Mouse (Mus musculus): ENCODE data around the gene Cage1. TPM values are rescaled to one million over a fixed set of nuclear protein-coding genes. Genes with fewer than 3 reads are reported as not detected.

Gene Cage1
- total RNA-seq, 4 experiments from 2014 or later = 3.3 to 6.6 (median 4.4) TPM

DNA sequence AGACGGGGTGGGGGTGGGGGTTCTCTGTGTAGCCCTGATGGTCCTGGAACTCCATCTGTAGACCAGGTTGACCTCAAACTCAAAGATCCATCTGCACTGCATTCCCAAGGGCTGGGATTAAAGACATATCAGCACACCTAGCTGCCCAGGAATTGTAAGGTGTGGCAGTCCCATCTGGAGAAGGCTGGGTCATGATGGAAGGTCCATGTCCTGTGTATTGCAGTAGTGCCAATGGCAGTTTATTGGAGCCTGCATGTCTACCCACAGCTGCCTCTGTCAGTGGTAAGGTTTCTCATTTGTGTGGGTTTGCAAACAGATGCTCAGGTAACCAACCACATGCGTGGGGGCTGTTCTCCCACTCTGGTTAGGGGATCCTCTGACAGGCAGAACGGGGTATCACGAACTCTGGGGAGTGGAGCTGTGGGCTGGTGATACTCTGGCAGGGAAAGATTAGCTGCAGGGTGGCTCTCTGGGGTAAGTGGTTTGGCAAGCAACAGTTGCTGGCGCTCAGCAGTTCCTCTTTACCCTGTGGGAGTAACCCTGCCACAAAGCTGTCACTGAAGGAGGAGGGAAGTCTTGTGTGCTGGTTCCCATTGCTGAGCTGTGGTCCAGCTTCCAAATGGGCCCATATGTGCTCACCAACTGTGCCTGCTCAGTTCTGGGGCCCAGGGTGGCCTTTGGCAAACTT lies 27.0 kb downstream of the Cage1 start:
- DNase-seq = no peak

- DNase-seq = no peak
Observed at GRCm38 (mm10) chr13:38007972-38008371, 28.9 kb downstream of the Cage1 start.

DNA sequence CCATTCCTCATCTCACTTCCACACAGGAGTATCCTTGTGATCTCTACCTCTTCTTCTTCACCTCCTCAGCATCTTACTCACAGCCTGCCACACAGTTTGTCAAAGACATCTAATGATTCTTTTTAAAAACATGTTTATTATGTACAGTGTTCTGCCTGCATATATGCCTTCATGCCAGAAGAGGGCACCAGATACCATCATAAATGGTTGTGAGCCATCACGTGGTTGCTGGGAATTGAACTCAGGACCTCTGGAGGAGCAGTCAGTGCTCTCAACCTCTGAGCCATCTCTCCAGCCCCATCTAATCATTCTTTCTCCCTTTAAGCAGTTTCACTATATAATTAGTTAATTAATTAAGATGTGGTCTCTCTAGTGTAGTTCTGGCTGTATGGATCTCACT lies 34.4 kb downstream of the Cage1 start:
- no peak for DNase-seq

- DNase-seq = no peak
Observed at GRCm38 (mm10) chr13:37999713-38000112, 37.2 kb downstream of the Cage1 start.

- DNase-seq = no peak
Observed at GRCm38 (mm10) chr13:37994405-37994749, 42.5 kb downstream of the Cage1 start.

DNA sequence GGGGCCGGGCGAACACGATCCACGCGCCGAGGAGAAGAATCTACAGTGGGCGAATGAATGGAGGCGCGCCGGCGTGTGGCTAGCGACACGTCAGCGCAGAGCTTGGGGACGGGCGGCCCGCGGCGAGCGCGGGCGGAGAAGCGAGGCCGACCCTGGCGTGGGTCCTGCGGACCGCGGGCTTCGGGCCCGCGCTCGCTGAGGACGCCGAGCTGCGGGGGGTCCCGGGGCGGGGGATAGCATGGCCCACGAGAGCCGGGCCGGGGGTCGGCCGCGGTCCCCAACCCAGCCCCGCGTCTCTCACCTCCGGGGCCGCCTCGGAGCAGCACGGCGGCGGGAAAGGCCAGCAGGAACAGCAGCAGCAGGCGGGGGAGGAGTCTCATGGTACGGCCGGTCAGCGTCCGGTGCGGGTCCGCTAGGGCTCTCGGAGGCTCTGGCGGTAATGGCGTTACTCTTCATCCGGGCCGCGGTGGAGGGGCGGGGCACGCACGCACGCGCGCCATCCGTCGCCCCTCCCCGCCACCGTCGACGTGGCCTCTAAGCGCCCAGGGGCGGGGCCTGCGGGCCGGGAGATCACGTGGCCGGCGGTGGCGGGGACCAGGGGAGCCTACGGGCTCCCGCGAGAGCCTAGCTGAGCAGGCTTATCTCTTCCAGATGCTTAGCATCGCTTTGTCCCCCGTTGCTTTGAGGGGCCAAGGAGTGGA lies 43.0 kb downstream of the Cage1 start, which contains the start of gene Ssr1:
Gene Ssr1, minus strand, starts transcription at position 514 of the 701 bp plus-strand sequence.
- DNase-seq = peak; percentile 92

DNA sequence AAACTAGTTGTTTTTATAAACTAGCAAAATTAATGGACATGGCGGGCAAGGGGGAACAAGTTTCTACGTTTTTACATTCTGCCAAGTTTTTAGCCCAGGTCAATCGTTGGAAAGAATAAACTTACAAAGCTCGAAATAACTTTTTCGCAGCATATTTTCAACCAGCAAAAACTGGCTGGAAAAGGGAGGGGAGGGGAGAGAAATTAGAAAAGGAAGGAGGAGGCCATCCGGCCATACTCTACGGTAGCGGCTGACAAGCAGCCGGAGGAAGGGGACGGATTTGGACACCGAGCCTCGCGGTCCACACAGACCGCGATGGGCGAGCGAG lies 43.5 kb downstream of the Cage1 start:
- no peak for DNase-seq

- DNase-seq = no peak
Observed at GRCm38 (mm10) chr13:37992638-37993371, 44.1 kb downstream of the Cage1 start.

GRCm38 (mm10) chr13:37989701-37990100 lies 47.2 kb downstream of the Cage1 start:
- DNase-seq = no peak

- no peak for DNase-seq
Observed at GRCm38 (mm10) chr13:37986166-37986565, 50.7 kb downstream of the Cage1 start.

GRCm38 (mm10) chr13:37981063-37981462 lies 55.8 kb downstream of the Cage1 start:
- DNase-seq = no peak

DNA sequence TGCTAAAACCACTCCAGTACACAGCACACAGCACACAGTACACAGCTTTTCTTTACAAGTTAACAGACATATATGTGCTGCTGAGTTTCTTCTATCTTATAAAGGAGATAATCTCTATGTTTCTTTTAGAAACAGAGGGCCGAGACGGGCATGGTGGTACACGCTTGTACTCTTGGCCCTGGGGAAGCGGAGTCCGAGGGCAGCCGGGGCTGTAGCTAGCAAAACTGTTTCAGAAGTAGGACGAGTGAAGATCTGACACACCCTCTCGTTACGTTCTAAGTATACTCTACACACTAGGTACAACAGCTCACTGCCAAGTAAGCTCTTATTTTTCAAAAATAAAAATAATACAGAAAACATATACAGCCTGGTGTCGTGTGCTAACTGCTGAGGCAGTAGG lies 56.5 kb downstream of the Cage1 start:
- DNase-seq = no peak

GRCm38 (mm10) chr13:37979506-37979905 lies 57.4 kb downstream of the Cage1 start:
- DNase-seq = no peak

DNA sequence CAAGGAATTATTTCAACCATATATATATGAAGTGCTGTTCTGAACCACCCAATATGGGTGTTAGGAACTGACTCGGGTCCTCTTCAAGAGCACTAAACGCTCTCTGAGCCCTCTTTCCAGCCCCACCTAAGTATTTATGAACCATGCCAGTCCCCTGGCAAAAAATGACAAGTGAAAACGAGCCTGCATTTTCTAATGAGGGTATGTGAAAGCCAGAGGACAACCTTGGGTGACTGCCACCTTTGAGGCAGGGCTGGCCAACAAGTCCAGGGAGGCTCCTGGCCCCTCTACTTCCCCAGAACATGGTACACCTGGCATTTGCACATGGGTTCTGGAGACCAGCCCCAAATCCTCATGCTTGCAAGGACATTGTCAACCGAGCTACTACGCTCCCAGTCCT lies 62.1 kb downstream of the Cage1 start:
- DNase-seq = no peak

GRCm38 (mm10) chr13:37974036-37974435 lies 62.8 kb downstream of the Cage1 start:
- DNase-seq = no peak

- DNase-seq = no peak
Observed at GRCm38 (mm10) chr13:37970887-37971530, 65.9 kb downstream of the Cage1 start.

GRCm38 (mm10) chr13:37969988-37970387 lies 66.9 kb downstream of the Cage1 start:
- DNase-seq = no peak

- peak; percentile 66 for DNase-seq
Observed at GRCm38 (mm10) chr13:37969337-37969736, 67.5 kb downstream of the Cage1 start.

DNA sequence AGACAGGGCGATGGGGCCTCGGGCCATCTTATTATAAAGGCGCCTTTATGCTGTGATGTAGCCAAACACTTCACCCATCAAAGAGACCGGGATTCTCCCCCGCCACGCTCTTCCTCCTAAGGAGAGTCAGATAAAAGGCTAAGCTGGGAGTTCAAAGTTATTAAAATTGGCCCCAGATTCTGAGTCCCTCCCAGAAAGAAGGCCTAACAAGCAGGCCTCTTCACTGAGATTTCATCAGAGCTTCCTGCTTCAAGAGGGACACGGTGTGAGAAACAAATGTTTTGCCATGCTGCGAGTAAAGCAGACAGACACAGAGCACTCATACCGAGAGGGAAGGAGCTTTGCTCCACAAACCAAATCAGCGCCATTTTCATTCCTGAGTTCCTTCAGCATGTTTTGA lies 69.3 kb downstream of the Cage1 start:
- no peak for DNase-seq

DNA sequence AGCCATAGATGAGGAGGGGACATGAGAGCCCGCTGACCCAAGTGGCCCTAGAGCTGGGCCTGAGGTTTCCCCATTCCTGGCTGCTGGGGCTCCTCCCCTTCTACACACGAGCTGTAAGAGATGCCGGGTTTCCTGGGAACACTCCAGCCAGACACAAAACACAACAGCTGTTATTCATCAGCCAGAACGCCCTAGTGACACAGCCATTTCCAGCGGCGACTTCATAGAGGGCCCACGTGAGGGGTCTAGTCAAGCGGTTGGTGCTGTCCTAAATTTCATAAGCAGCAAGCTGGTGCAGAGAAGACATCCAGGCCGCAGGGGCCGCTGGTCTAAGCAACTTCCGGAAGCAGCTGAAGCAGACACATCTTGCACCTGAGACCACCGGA lies 69.8 kb downstream of the Cage1 start:
- DNase-seq = no peak

DNA sequence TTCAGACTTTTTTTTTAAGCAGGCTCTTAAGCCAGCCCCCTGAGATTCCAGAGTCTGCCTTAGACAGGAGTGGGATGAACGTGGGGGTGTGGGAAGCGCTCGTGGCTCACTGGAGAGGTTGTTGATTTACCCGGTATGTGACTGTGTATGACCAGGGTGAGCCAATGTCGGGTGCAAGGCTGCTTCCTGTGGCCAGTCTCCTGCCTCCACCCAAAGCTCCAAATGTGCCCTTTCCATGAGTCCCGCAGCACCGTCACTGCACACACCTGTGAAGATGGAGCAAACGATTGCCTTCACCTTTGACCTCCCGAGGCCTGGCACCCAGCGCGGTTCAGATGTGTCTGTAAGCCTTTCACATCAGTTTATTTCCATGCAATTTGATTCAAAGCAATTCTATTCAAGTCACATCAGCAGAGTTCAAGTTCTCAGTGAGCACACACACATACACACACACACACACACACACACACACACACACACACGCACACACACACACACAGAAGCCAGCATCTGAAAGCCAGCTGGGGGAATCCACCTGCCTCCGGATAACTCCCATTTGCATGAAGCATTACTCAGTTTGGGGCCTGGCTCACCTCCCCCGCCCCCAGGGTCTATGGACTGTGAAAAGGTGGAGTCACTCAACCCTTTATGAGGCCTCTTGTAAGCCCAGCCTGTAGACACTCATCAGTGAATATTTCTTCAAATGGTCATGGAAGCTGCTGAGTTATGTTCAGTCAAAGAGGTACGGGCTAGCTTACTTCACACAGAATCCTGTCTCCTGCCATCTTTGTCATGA lies 70.4 kb downstream of the Cage1 start:
- DNase-seq = no peak

Data from adrenal gland, adult 8-10 months (tissue).